ENCODE assay signal across 8 mouse cellular contexts in genomic region chr13:28768717-28769426, GRCm38 (mm10).
DNase-seq lines count a peak whose midpoint lies in the region; ATAC-seq and TF ChIP-seq lines count a peak whose summit lies in the region.

No protein-coding gene starts in this region.

- ATAC-seq in heart, embryonic 13.5 days (ENCODE audit: extremely low read depth, insufficient number of reproducible peaks, low FRiP score, low TSS enrichment): no peak
- ATAC-seq in midbrain, embryonic 15.5 days (replicated peaks): peak; percentile 53; the same call in 1 of the 2 replicates

- 40% methylated on average over 14 of the region's 14 CpGs for WGBS in heart, embryonic 13.5 days
- WGBS in heart, adult 2 months: 68% methylated on average over 14 of the region's 14 CpGs
- WGBS in embryonic facial prominence, embryonic 10.5 days: 56% methylated on average over 14 of the region's 14 CpGs
- 33% methylated on average over 14 of the region's 14 CpGs for WGBS in midbrain, embryonic 15.5 days

- H3K36me3 ChIP-seq in heart, embryonic 13.5 days: no peaks in the 10 kb centered on the region
- peaks cover 2% of the 10 kb centered on the region; the same call in 1 of the 2 replicates for H3K36me3 ChIP-seq in heart, adult 2 months (ENCODE audit: control insufficient read depth, insufficient read depth, low read length)
- H3K36me3 ChIP-seq in embryonic facial prominence, embryonic 10.5 days (replicated peaks): peaks cover 12% of the 10 kb centered on the region
- no peaks in the 10 kb centered on the region for H3K36me3 ChIP-seq in midbrain, embryonic 15.5 days (replicated peaks)

- peak overlapping the region; percentile 20; the same call in 1 of the 2 replicates for H3K9ac ChIP-seq in heart, embryonic 13.5 days
- H3K9ac ChIP-seq in heart, adult 2 months (ENCODE audit: low read depth, low read length): no peak overlapping the region
- H3K9ac ChIP-seq in midbrain, embryonic 15.5 days: no peak overlapping the region

- intact Hi-C loops in heart, adult 2 months (cut with DNase I): no loop called here

- peak overlapping the region; percentile 62 for H3K27ac ChIP-seq in heart, embryonic 13.5 days (replicated peaks)
- H3K27ac ChIP-seq in heart, adult 2 months: no peak overlapping the region
- peak overlapping the region; percentile 68 for H3K27ac ChIP-seq in embryonic facial prominence, embryonic 10.5 days (replicated peaks)
- H3K27ac ChIP-seq in midbrain, embryonic 15.5 days: peak overlapping the region; percentile 68

- peak overlapping the region; percentile 44 for H3K4me2 ChIP-seq in heart, embryonic 13.5 days
- peak overlapping the region; percentile 22; the same call in 1 of the 2 replicates for H3K4me2 ChIP-seq in midbrain, embryonic 15.5 days

- no peaks in the 10 kb centered on the region for H3K27me3 ChIP-seq in heart, embryonic 13.5 days (replicated peaks)
- H3K27me3 ChIP-seq in heart, adult 2 months (ENCODE audit: control insufficient read depth, insufficient read depth, low read length): no peaks in the 10 kb centered on the region
- no peaks in the 10 kb centered on the region for H3K27me3 ChIP-seq in embryonic facial prominence, embryonic 10.5 days (replicated peaks; ENCODE audit: low read depth, poor library complexity, severe bottlenecking)
- H3K27me3 ChIP-seq in midbrain, embryonic 15.5 days (replicated peaks): no peaks in the 10 kb centered on the region

- H3K4me3 ChIP-seq in heart, embryonic 13.5 days: 0 out of 2 replicates have a peak overlapping the region, but pooled peaks have one; percentile 0
- H3K4me3 ChIP-seq in heart, adult 2 months: no peak overlapping the region
- no peak overlapping the region for H3K4me3 ChIP-seq in embryonic facial prominence, embryonic 10.5 days
- no peak overlapping the region for H3K4me3 ChIP-seq in midbrain, embryonic 15.5 days

- no peak for TF ChIP-seq EP300 in heart, adult 2 months (IDR thresholded peaks at IDR 0.05; ENCODE audit: insufficient read depth, low read depth, low read length)

- peaks cover 37% of the 10 kb centered on the region for H3K4me1 ChIP-seq in heart, embryonic 13.5 days
- H3K4me1 ChIP-seq in heart, adult 2 months (ENCODE audit: control insufficient read depth, insufficient read depth, low read length): peaks cover 6% of the 10 kb centered on the region
- H3K4me1 ChIP-seq in embryonic facial prominence, embryonic 10.5 days: peaks cover 33% of the 10 kb centered on the region
- peaks cover 34% of the 10 kb centered on the region for H3K4me1 ChIP-seq in midbrain, embryonic 15.5 days

- TF ChIP-seq CTCF in heart, adult 2 months (IDR thresholded peaks at IDR 0.05): no peak

- DNase-seq in heart, adult 2 months: no peak
- peak; percentile 39 for DNase-seq in embryonic facial prominence, embryonic 10.5 days (ENCODE audit: low spot score)
- DNase-seq in heart, postnatal 4 days: peak; percentile 25
- DNase-seq in spleen, postnatal 14 days (ENCODE audit: low spot score in 2 of 2): no peak
- DNase-seq in thymus, postnatal 0 days (ENCODE audit: low spot score): no peak
- DNase-seq in ovary, adult 18-20 months (ENCODE audit: low spot score): no peak

- H3K9me3 ChIP-seq in heart, embryonic 13.5 days: no peaks in the 10 kb centered on the region
- no peaks in the 10 kb centered on the region for H3K9me3 ChIP-seq in embryonic facial prominence, embryonic 10.5 days
- no peaks in the 10 kb centered on the region for H3K9me3 ChIP-seq in midbrain, embryonic 15.5 days

- H3K79me2 ChIP-seq in heart, adult 2 months (replicated peaks; ENCODE audit: control insufficient read depth, insufficient read depth, low read length): no peaks in the 10 kb centered on the region

- no peak for TF ChIP-seq POLR2A in heart, adult 2 months (IDR thresholded peaks at IDR 0.05; ENCODE audit: insufficient read depth, low read depth, low read length)

Comparison
In these comparisons a context has a peak if more than half of its experiments do, and no peak if none do; other contexts are left out.
1. DNase-seq: peak in embryonic facial prominence, embryonic 10.5 days (single experiment) and heart, postnatal 4 days (single experiment); none in heart, adult 2 months (0 of 2), spleen, postnatal 14 days (0 of 2), thymus, postnatal 0 days (single experiment) and ovary, adult 18-20 months (single experiment).